Mouse (Mus musculus) kidney, postnatal 4 days (tissue): Measurements from ENCODE around the gene Plvap.

ENCODE experiments used
- DNase-seq, 2 experiments: peaks; one replicate each; pipeline ENCODE4 v3.0.0; 2021; ENCODE audit warnings: mixed read lengths in 2 of 2

Plvap gene

DNA sequence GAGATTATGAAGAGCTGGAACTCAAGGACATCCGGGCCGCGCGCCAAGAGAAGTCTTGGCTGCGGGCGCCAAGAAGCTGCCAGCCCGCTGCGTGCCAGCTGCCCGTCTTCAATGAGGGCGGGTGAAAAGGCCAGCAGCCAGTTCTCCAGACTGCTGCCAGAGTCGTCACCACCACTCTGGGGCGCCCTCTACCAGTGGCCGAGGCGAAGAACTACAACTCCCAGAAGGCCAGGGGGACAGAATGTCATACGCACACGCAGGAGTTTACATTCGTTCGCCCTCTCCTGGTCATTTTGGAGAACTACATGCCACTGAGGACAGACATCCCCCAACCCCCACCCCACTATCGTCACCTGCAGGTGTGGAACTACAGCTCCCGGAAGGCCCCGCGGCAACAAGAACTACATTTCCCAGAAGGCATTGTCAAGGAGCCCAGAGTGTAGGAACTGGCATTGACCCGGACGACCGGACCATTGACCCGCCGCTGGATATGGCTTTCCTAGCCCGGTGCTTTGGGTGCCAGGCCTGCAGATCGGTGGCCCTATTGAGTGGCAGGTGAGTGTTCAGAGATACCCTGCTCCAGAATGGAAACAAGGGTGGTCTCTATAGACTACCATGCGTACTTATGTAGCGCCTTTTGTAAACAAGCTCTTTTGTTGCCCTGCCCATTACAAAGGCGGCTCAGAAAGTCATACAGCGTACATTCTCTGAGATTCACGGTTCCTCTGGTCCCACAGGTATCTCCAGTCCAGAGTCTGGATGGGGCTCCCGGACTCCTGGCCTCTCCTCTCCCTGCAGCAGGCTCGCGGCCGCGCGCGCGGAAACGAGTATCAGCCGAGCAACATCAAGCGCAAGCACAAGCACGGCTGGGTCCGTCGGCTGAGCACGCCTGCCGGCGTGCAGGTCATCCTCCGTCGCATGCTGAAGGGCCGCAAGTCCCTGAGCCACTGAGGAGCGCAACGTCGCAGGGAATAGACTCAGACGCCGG, 46.7 kb downstream of the Plvap start, which contains the start of gene Mrpl34:
TSS of gene Mrpl34 (plus strand) at position 447 of the 988 bp plus-strand sequence.
- DNase-seq = peak; percentile 96 to 97

DNA sequence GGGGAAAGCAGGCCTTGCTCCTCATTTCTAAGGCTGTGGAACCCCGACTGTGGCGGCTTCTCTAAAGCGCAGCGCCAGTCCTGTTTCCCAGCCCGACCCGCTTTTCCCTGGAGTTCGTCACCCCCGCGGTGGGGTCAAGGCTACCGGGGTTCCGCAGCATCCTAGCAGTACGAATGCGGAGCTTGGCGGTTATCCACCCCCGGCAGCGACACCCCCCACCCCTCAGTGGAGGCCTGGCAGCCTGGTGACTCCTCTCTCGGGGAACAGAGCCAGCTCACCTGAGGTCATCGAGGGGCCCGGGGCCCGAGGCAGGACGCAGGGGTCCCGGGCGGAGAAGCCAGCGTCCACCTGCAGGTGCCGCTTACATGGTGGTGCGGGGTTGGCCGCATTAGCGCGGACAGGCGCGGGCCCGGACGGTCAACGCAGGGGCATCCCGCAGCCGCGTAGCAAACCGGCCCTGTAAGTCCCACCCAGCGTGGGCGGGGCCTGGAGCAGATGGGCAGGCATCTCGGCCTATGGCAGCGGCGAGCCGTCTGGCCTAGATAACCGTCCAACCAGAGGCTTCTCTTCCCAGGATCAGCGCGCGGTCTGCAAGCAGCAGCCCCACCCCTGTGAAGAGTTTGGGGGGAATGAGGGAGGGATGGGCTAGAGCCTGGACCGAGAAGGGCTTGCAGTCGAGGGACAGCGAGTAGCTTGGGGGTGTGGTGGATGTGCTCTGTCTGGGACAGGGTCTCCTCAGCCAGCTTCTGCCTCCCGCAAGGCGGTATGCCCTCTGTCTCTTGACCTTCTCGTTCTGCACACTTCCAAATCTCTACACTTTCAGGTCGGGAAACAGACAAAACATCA, 48.1 kb downstream of the Plvap start, which contains the start of gene Abhd8:
TSS of gene Abhd8 (minus strand) at position 468 of the 846 bp plus-strand sequence.
- DNase-seq = peak; percentile 98 to 99

- DNase-seq = peak; percentile 54 to 67
These were observed 48.8 kb downstream of the Plvap start for GRCm38 (mm10) chr8:71462786-71463185.

- DNase-seq = no peak
These were observed 49.4 kb downstream of the Plvap start for GRCm38 (mm10) chr8:71462191-71462590.

GRCm38 (mm10) chr8:71461152-71461840, 50.3 kb downstream of the Plvap start:
- no peak for DNase-seq

GRCm38 (mm10) chr8:71460716-71461115, 50.8 kb downstream of the Plvap start:
- DNase-seq = no peak

GRCm38 (mm10) chr8:71457659-71458270, 53.8 kb downstream of the Plvap start:
- DNase-seq = no peak

DNA sequence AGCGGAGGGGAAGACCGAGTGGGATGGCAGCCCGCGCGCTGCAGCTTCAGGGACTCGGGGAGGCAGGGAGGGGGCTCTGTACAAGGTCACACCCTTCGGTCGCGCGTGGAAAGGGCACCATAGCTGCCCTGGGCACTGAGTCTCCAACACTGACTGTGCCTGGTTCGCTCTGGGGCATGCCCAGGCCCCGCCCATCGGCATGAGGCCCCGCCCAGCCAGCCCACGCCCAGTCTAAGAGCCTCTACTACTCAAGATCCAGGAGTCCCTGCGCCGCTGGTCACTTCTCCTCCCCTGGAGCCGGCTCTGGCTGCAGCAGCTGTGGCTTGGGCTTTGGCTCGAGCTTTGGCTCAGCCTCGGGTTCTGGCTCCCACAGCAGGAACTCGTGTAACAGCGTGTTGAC, 54.6 kb downstream of the Plvap start:
- DNase-seq = no peak

- no peak for DNase-seq
These were observed 56.9 kb downstream of the Plvap start for GRCm38 (mm10) chr8:71454668-71455067.

DNA sequence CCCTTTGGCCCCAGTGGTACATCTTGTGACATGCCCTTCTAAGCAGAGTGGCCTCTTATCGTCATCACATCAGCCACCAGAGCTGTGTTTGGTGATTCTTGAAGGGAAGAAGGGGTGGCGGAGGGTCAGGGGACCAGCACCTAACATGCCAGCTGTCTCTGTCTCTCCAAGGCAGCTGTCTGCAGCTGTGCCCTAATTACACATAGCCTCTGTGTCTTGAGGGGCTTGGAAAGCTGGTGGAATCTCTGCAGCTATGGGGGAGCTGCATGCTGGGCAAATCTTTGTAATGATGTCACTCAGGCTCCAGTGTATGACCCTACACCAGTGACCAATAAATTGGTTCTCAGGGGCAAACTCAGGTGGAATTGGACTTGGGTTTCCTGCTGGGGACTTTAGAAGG, 58.9 kb downstream of the Plvap start:
- DNase-seq = no peak

GRCm38 (mm10) chr8:71451777-71452176, 59.8 kb downstream of the Plvap start:
- no peak for DNase-seq

- no peak for DNase-seq
These were observed 60.2 kb downstream of the Plvap start for GRCm38 (mm10) chr8:71451337-71451736.
